Mouse (Mus musculus) left cerebral cortex, adult 2 months (tissue): Measurements from ENCODE around the gene Mapkapk5. TPM values are rescaled to one million over a fixed set of nuclear protein-coding genes. Genes with fewer than 3 reads are reported as not detected.
A peak's percentile ranks its signal among the peaks of the same experiment; 100 is the strongest.
"Not testable (repeated sequence)": the region's sequence is repeated elsewhere in the genome, so short reads cannot be mapped to it uniquely, and the experiment has no call there.

Experiments
- DNase-seq, 2 experiments: peaks; one replicate each; pipeline ENCODE4 v3.0.0; 2021 to 2022; ENCODE audit warnings: low spot score in 2 of 2, mixed read lengths in 1 of 2; ENCODE audit errors: extremely low spot score in 1 of 2
- H3K27ac ChIP-seq: fragments of 200-600 bp; 2 replicates; pipeline ENCODE4 v1.8.1; 2022
- H3K4me3 ChIP-seq: fragments of 200-600 bp; 2 replicates; pipeline ENCODE4 v1.8.1; 2022
- CTCF ChIP-seq: fragments of 200-600 bp; IDR thresholded peaks from 2 replicates; pipeline ENCODE4 v1.8.1; 2022; ENCODE audit warnings: antibody characterized with exemption, mild to moderate bottlenecking, moderate library complexity
- intact Hi-C: fragments of 180-260 bp; cut with DNase I; formaldehyde crosslinking; loops from one replicate; pipeline ENCODE4 v1.15.1; 2025
- total RNA-seq, 2 experiments: library from RNA; stranded (reverse); gene quantifications; 2 replicates each; pipeline ENCODE4 v1.2.3; 2021

Gene Mapkapk5
- total RNA-seq, 2 experiments from 2014 or later: 60.1 to 75.3 TPM

GRCm38 (mm10) chr5:121518983-121519382 lies 26.7 kb downstream of the Mapkapk5 start:
- Histone ChIP-seq H3K4me3 (no peak overlapping the region), H3K27ac (no peak overlapping the region)
- intact Hi-C loops: no loop called here
- DNase-seq: no peak
- no peak for TF ChIP-seq CTCF

GRCm38 (mm10) chr5:121510009-121510408 lies 35.7 kb downstream of the Mapkapk5 start:
- intact Hi-C loops: no loop called here
- no peak for DNase-seq
- Histone ChIP-seq H3K27ac (no peak overlapping the region), H3K4me3 (no peak overlapping the region)
- no peak for TF ChIP-seq CTCF

GRCm38 (mm10) chr5:121506846-121507245 lies 38.9 kb downstream of the Mapkapk5 start:
- DNase-seq: no peak
- no peak overlapping the region for H3K27ac ChIP-seq
- intact Hi-C loops: no loop called here
- TF ChIP-seq CTCF: no peak
- H3K4me3 ChIP-seq: no peak overlapping the region

GRCm38 (mm10) chr5:121503231-121503630 lies 42.5 kb downstream of the Mapkapk5 start, which contains the start of gene Adam1b:
TSS of gene Adam1b (minus strand) at chr5:121503435.
- no peak for TF ChIP-seq CTCF
- intact Hi-C loops: no loop called here
- no peak for DNase-seq

DNA sequence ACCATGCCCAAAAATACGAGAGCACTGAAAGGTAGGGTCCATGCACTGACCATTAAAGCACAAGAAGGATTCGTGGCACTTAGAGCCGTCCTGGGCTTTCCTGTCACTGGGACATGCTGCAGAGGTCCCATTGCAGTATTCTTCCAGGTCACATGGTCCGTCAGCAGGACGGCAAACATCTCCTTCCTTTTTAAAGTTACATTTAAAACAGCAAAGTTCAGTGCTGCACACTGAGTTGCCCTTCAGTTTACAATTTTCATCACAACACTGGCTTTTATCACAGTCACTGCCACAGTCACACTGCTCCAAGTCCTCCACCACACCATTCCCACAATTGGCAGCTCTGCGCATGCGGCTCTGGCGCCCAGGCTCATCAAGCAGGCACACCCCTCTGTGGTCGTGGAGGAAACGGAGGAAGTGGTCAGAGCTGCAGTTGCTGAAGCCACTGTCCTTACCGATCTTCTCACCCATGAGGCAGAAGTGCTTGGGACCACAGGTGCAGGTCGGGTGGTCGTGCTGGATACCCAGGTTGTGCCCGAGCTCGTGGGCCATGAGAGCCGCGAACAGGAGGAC lies 44.2 kb downstream of the Mapkapk5 start:
- H3K27ac ChIP-seq, H3K4me3 ChIP-seq, intact Hi-C loops, DNase-seq: not testable (repeated sequence)

More at GRCm38 (mm10) chr5:121503231-121503630, 42.5 kb downstream of the Mapkapk5 start, which contains the start of gene Adam1b:
- H3K27ac ChIP-seq: no peak within 1 kb of the TSS
- H3K4me3 ChIP-seq: no peak within 1 kb of the TSS

GRCm38 (mm10) chr5:121500719-121501118 lies 45.0 kb downstream of the Mapkapk5 start:
- no peak for TF ChIP-seq CTCF
- H3K27ac ChIP-seq: no peak overlapping the region
- no peak overlapping the region for H3K4me3 ChIP-seq
- intact Hi-C loops: no loop called here
- no peak for DNase-seq

GRCm38 (mm10) chr5:121493305-121493704 lies 52.4 kb downstream of the Mapkapk5 start:
- intact Hi-C loops: no loop called here
- Histone ChIP-seq H3K27ac (no peak overlapping the region), H3K4me3 (no peak overlapping the region)
- TF ChIP-seq CTCF: no peak
- peak in 1 of 2 experiments; percentile 64 for DNase-seq

DNA sequence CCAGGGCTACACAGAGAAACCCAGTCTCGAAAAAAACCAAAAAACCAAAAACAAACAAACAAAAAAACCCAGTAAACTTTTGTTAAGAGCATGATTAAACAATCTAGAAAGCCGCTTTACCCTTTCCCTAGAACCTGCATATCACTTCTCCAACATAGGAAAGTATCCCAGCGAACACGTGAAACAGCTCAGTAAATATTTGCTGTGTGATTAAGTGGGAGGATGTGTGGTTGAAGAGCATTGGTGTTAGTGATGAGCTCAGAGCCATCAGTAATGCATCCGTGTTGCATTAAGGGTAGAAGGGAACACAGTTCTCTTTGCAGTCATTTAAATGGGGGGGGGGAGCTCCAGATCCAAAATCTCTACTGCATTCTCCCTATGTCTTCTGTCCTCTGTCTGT lies 60.9 kb downstream of the Mapkapk5 start:
- intact Hi-C loops: no loop called here
- no peak for TF ChIP-seq CTCF
- Histone ChIP-seq H3K4me3 (no peak overlapping the region), H3K27ac (no peak overlapping the region)
- no peak for DNase-seq

DNA sequence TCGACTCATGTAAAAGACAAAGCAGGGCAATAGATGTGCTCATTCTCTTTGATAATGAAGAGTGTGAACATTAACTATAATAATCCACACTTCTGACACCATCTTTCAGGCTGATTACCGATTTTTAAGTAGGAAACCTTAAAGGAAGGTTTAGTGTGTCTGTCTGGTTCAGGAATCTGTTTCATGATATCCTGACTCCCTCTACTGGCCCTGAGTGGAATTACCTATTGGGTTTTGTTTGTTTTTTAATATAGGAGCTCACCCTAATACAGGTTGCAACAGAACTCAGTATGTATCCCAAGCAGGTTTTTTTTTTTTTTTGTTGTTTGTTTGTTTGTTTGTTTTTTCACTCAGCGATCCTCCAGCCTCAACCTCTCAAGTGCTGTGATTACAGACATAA lies 68.0 kb downstream of the Mapkapk5 start:
- TF ChIP-seq CTCF: peak; percentile 81
- intact Hi-C loops: no loop called here
- H3K4me3 ChIP-seq: no peak overlapping the region
- no peak overlapping the region for H3K27ac ChIP-seq
- no peak for DNase-seq

- H3K27ac ChIP-seq: no peak overlapping the region
- H3K4me3 ChIP-seq: no peak overlapping the region
- no peak for DNase-seq
- intact Hi-C loops: no loop called here
- no peak for TF ChIP-seq CTCF
Observed at GRCm38 (mm10) chr5:121476040-121476439, 69.7 kb downstream of the Mapkapk5 start.

Other genes starting within 250 kb of the Mapkapk5 start
- 10 to 100 TPM; 78.9 to 81.2 TPM for gene Trafd1, start 160.3 kb downstream of the Mapkapk5 start, total RNA-seq
- 10 to 100 TPM; 42.9 to 43.3 TPM for gene Naa25, start 148.0 kb downstream of the Mapkapk5 start, total RNA-seq
- 1 to 10 TPM; 7.5 to 8.7 TPM for gene Tmem116, start 94.0 kb downstream of the Mapkapk5 start, total RNA-seq
- gene Erp29, start 93.4 kb downstream of the Mapkapk5 start, total RNA-seq: 100 to 1,000 TPM; 129 to 136 TPM
- gene Adam1b, start 42.5 kb downstream of the Mapkapk5 start, total RNA-seq: under 1 TPM in 1 of 2 experiments, not detected in 1; 0.12 TPM
- 10 to 100 TPM; 12.1 to 14.9 TPM for gene Adam1a, start 423 bp downstream of the Mapkapk5 start, total RNA-seq
- under 1 TPM in 1 of 2 experiments, not detected in 1; 0.98 TPM for gene Gm42878, start 423 bp downstream of the Mapkapk5 start, total RNA-seq
- 100 to 1,000 TPM; 111 to 120 TPM for gene Aldh2, start 47.9 kb upstream of the Mapkapk5 start, total RNA-seq
- gene Acad12, start 73.0 kb upstream of the Mapkapk5 start, total RNA-seq: 1 to 10 TPM; 6.1 to 6.9 TPM
- gene Acad10, start 114.6 kb upstream of the Mapkapk5 start, total RNA-seq: 1 to 10 TPM; 5.0 to 5.3 TPM
- gene Brap, start 114.7 kb upstream of the Mapkapk5 start, total RNA-seq: 10 to 100 TPM; 67.3 to 68.0 TPM
- gene Atxn2, start 165.4 kb upstream of the Mapkapk5 start, total RNA-seq: 100 to 1,000 TPM; 248 to 251 TPM